8 mouse cellular contexts compared by ENCODE assay signal in the genomic region with DNA sequence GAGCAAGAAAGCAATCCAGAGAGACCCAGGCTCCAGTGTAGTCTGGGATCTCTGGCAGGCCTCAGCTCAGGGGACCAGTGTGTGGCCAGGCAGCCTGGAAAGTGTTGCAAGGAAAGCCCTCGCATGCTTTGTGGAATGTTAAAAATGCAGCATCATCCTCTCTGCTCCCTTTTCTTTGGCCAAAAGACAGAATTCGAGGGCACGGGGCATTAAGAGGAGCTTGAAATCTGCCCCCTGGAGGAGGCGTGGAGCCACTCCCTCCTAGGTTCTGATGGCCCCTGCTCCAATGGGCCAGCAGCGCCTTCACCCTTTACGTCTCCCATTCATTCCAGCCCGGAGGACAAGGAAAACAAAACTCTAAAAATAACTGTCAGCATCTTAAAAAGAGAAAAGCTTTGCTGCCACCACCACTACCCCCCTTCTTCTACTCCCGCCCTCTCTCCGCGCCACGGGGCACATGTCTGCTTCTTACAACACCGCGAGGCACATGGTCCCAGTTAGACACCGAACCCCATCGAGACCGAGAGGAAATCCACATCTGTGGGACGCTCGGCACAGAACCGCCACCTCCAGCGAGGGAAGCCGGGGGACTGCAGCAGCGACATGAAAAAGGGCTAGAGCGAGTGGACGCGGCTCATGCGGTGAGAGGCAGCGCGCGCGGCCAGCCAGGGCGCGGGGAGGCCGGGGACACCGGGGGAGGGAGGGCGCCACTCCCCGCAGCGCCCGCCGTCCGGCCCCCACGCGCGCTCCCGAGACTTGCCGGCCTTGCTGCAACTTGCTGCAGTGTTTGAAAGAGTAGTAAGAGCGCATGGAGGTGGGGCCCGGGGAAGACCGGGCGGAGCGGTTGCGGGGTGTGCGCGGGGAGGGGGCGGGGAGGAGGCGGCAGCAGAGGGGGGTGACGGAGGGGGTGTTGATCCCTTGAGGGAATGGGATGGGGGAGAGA. TPM values are rescaled to one million over a fixed set of nuclear protein-coding genes. Genes with fewer than 3 reads are reported as not detected.
A peak's percentile ranks its signal among the peaks of the same experiment; 100 is the strongest.
DNase-seq lines count a peak whose midpoint lies in the region; ATAC-seq and TF ChIP-seq lines count a peak whose summit lies in the region.

Ptchd4 (plus strand) TSS at position 279 of the 943 bp plus-strand sequence.

- H3K4me1 ChIP-seq in kidney, postnatal 0 days (replicated peaks; ENCODE audit: insufficient read depth, low read length) = no peaks in the 10 kb centered on the region
- H3K4me1 ChIP-seq in liver, embryonic 12.5 days = no peaks in the 10 kb centered on the region

- H3K4me3 ChIP-seq in kidney, postnatal 0 days (replicated peaks; ENCODE audit: low read depth, low read length) = peak within 1 kb of the TSS; percentile 50
- H3K4me3 ChIP-seq in liver, embryonic 12.5 days = peak within 1 kb of the TSS; percentile 40

- H3K4me2 ChIP-seq in kidney, postnatal 0 days (ENCODE audit: low read length) = peak within 1 kb of the TSS; percentile 95
- H3K4me2 ChIP-seq in liver, embryonic 12.5 days = peak within 1 kb of the TSS; percentile 62

- H3K36me3 ChIP-seq in kidney, postnatal 0 days (ENCODE audit: insufficient read depth, low read length) = no peaks in the 10 kb centered on the region
- no peaks in the 10 kb centered on the region for H3K36me3 ChIP-seq in liver, embryonic 12.5 days

- DNase-seq in layer of hippocampus, adult 11-12 months (ENCODE audit: low spot score) = peak; percentile 40
- no peak for DNase-seq in layer of hippocampus, adult 9-10 months (ENCODE audit: low spot score)
- DNase-seq in cerebellum, postnatal 10 days = peak; percentile 76
- DNase-seq in frontal cortex, adult 2 months (ENCODE audit: extremely low spot score in 1 of 2, low spot score in 1 of 2) = peak; percentile 34 to 55
- DNase-seq in kidney, postnatal 0 days (ENCODE audit: low spot score) = peak; percentile 58
- DNase-seq in ovary, postnatal 14 days (ENCODE audit: low spot score) = peak; percentile 9
- DNase-seq in c-Kit-positive CD71-positive TER-119-positive erythroid progenitor cells, embryonic 14.5 days (ENCODE audit: low spot score) = no peak

- WGBS in kidney, postnatal 0 days = under 1% methylated on average over 52 of the region's 56 CpGs
- under 1% methylated on average over 55 of the region's 56 CpGs for whole genome bisulfite sequencing in liver, embryonic 12.5 days (ENCODE audit: insufficient replicate concordance)

- peak; percentile 78 for ATAC-seq in kidney, postnatal 0 days (replicated peaks; ENCODE audit: low FRiP score, low read depth)
- 0 out of 2 replicates have a peak, but pooled peaks have one; percentile 35 for ATAC-seq in liver, embryonic 12.5 days

- H3K27me3 ChIP-seq in kidney, postnatal 0 days (ENCODE audit: insufficient read depth, low read length) = peaks cover 12% of the 10 kb centered on the region; the same call in 1 of the 2 replicates
- H3K27me3 ChIP-seq in liver, embryonic 12.5 days (replicated peaks) = peaks cover 26% of the 10 kb centered on the region

- no peak within 1 kb of the TSS for H3K27ac ChIP-seq in kidney, postnatal 0 days
- H3K27ac ChIP-seq in liver, embryonic 12.5 days = no peak within 1 kb of the TSS

- H3K9me3 ChIP-seq in kidney, postnatal 0 days (replicated peaks; ENCODE audit: low read length) = no peaks in the 10 kb centered on the region
- H3K9me3 ChIP-seq in liver, embryonic 12.5 days (replicated peaks) = no peaks in the 10 kb centered on the region

- 0 out of 2 replicates have a peak within 1 kb of the TSS, but pooled peaks have one; percentile 37 for H3K9ac ChIP-seq in kidney, postnatal 0 days (ENCODE audit: low read depth, low read length)
- no peak within 1 kb of the TSS for H3K9ac ChIP-seq in liver, embryonic 12.5 days

- no peak for TF ChIP-seq CTCF in kidney, postnatal 0 days (IDR thresholded peaks at IDR 0.05; ENCODE audit: low read depth)

RNA-seq across cellular contexts. Expression of gene Ptchd4, which starts in this region (rescaled TPM):
- 1.3 and 1.8 TPM in 2 replicates for polyA plus RNA-seq in frontal cortex, adult 2 months (2012; rRNA removed)
- 0.56 and 0.57 TPM in 2 replicates for polyA plus RNA-seq in kidney, postnatal 0 days (2015; fragmentation: Nextera tagmentation; extraction: Ambion mirVana)
- 0.06 TPM in 1 of 2 replicates, not detected in the other for polyA plus RNA-seq in liver, embryonic 12.5 days (2016; fragmentation: Nextera tagmentation; extraction: Ambion mirVana)

Comparison
In these comparisons a context has a peak if more than half of its experiments do, and no peak if none do; other contexts are left out.
1. DNase-seq: peak in layer of hippocampus, adult 11-12 months (single experiment), cerebellum, postnatal 10 days (2 of 2), frontal cortex, adult 2 months (2 of 2) and ovary, postnatal 14 days (single experiment); none in layer of hippocampus, adult 9-10 months (single experiment) and c-Kit-positive CD71-positive TER-119-positive erythroid progenitor cells, embryonic 14.5 days (single experiment).
2. Peak in DNase-seq, ATAC-seq, H3K4me3 ChIP-seq, H3K9ac ChIP-seq and H3K4me2 ChIP-seq in kidney, postnatal 0 days; RNA of the gene not detected or under 1 TPM.
3. Peak in ATAC-seq, H3K4me3 ChIP-seq and H3K4me2 ChIP-seq in liver, embryonic 12.5 days; RNA of the gene not detected or under 1 TPM.